Mouse (Mus musculus) thymus, postnatal 4 days (tissue): ENCODE measurements around the gene Fzd1.

Source experiments
- DNase-seq: peaks from one replicate; pipeline ENCODE4 v3.0.0; 2021

The Fzd1 gene

GRCm38 (mm10) chr5:4742722-4743121 lies 15.1 kb downstream of the Fzd1 start:
- no peak for DNase-seq

- no peak for DNase-seq
Observed at GRCm38 (mm10) chr5:4737013-4737412, 20.8 kb downstream of the Fzd1 start.

- DNase-seq: no peak
Observed at GRCm38 (mm10) chr5:4735461-4735860, 22.4 kb downstream of the Fzd1 start.

- DNase-seq: no peak
Observed at GRCm38 (mm10) chr5:4733239-4733638, 24.6 kb downstream of the Fzd1 start.

- no peak for DNase-seq
Observed at GRCm38 (mm10) chr5:4732241-4733229, 25.3 kb downstream of the Fzd1 start.

GRCm38 (mm10) chr5:4731743-4732215 lies 26.1 kb downstream of the Fzd1 start:
- DNase-seq: no peak

GRCm38 (mm10) chr5:4731064-4731463 lies 26.8 kb downstream of the Fzd1 start:
- DNase-seq: no peak
